Mouse (Mus musculus) liver, embryonic 16.5 days (tissue): ENCODE data around the gene Nup160. TPM values are rescaled to one million over a fixed set of nuclear protein-coding genes. Genes with fewer than 3 reads are reported as not detected.

Source experiments
- ATAC-seq: fragments of 200-750 bp; cut with Nextera tagmentation; 2 replicates; pipeline ENCODE4 v1.8.0; 2017; ENCODE audit warnings: low read depth, mild to moderate bottlenecking, moderate number of reproducible peaks, moderate library complexity
- H3K27ac ChIP-seq: fragments of 300-500 bp; sonication (generic); 2 replicates; pipeline ENCODE4 v1.5.1; 2014; ENCODE audit warnings: mild to moderate bottlenecking, low read length
- H3K27me3 ChIP-seq: fragments of 300-500 bp; sonication (generic); 2 replicates; pipeline ENCODE4 v1.6.1; 2014; ENCODE audit warnings: low read depth, low read length, mixed read lengths; ENCODE audit not compliant: control insufficient read depth, insufficient read depth
- H3K36me3 ChIP-seq: fragments of 300-500 bp; sonication (generic); 2 replicates; pipeline ENCODE4 v1.6.1; 2014; ENCODE audit warnings: mild to moderate bottlenecking; ENCODE audit not compliant: control insufficient read depth, insufficient read depth
- H3K4me1 ChIP-seq: fragments of 300-500 bp; sonication (generic); 2 replicates; pipeline ENCODE4 v1.6.1; 2014; ENCODE audit warnings: low read depth, low read length, mixed read lengths; ENCODE audit not compliant: control insufficient read depth
- H3K4me2 ChIP-seq: fragments of 300-500 bp; sonication (generic); 2 replicates; pipeline ENCODE4 v1.6.1; 2014; ENCODE audit warnings: low read depth, low read length, mixed read lengths
- H3K4me3 ChIP-seq: fragments of 300-500 bp; sonication (generic); 2 replicates; pipeline ENCODE4 v1.5.1; 2014; ENCODE audit warnings: low read depth, mild to moderate bottlenecking, low read length
- H3K9ac ChIP-seq: fragments of 300-500 bp; sonication (generic); 2 replicates; pipeline ENCODE4 v1.6.1; 2014; ENCODE audit warnings: low read depth, low read length
- H3K9me3 ChIP-seq: fragments of 300-500 bp; sonication (generic); replicated peaks from 2 replicates; pipeline ENCODE4 v1.6.1; 2016; ENCODE audit warnings: low read length; ENCODE audit not compliant: control insufficient read depth
- WGBS: fragments of 180-500 bp; shearing (Covaris S2); extraction: QIAGEN DNeasy Blood & Tissue Kit; methylation state at CpG from one replicate; pipeline ENCODE4 v1.1.7; 2014; ENCODE audit not compliant: insufficient replicate concordance; 5-methylcytosine and 5-hydroxymethylcytosine counted together
- polyA plus RNA-seq: library from polyadenylated mRNA; unstranded; fragments of >200 nt; fragmentation: Nextera tagmentation; extraction: Ambion mirVana; gene quantifications from 2 replicates; pipeline ENCODE4 v1.2.1, GENCODE M21; 2015

The Nup160 gene
- polyA plus RNA-seq, 1 experiment from 2014 or later, result 27.6 TPM

DNA sequence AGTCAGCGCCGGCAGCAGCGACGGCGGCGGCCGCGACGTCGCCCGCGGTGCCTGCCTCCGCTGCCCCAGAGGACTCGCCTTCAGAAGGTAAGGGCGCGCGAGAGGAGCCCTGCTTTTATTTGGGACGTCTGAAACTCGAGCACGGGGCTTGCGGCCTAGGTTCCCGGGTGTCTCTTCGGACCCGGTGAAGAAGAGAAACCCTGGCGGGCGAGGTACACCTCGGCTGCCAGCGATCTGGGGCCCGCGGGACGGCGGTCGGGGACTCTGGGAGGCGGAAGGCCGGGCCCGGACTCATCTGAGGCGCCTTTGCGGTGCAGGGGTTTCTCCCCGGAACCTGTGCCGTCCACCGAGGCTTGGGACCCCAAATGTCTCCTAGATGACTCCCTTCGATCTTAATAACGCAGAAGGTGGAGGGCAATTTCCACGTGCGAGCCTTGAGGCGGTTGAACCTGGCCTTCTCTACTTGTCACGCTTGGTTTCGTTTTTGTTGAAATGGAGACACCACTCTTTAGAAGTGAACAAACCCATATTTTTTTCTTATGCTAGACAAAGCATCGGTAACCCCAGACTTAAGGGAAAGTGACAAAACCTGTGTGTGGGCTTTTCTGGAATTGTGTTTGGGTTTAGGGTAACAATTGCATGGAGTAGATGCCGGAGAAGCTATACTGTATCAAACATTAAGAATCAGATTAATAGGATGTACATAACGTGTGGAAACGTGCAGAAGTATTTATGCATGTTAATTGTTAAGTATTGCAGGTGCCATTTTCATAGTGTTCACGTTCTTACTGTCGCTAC lies 68.9 kb downstream of the Nup160 start:
- H3K4me1 ChIP-seq, result peaks cover 13% of the 10 kb centered on the region
- H3K9ac ChIP-seq, result peak overlapping the region; percentile 99
- no peaks in the 10 kb centered on the region for H3K9me3 ChIP-seq
- H3K27me3 ChIP-seq, result no peaks in the 10 kb centered on the region
- ATAC-seq, result peak; percentile 30
- WGBS, result under 1% methylated on average over 54 of the region's 54 CpGs
- peak overlapping the region; percentile 97 for H3K27ac ChIP-seq
- H3K4me3 ChIP-seq, result peak overlapping the region; percentile 98
- peaks cover 8% of the 10 kb centered on the region for H3K36me3 ChIP-seq
- peak overlapping the region; percentile 76 for H3K4me2 ChIP-seq

DNA sequence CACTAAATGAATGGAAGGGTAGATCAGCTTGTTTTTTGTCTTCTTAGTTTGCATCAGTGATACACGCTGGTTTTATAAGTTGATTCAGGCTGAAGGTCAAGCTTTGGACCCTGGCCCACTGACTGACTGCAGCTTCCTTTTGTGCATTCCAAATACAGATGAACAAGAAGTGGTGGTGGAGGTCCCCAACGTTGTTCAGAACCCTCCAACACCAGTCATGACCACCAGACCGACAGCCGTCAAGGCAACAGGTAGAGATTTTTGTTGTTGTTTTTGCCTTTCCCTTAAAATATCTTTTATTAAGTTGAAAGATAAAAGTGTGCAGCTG lies 69.5 kb downstream of the Nup160 start:
- no peaks in the 10 kb centered on the region for H3K9me3 ChIP-seq
- peaks cover 14% of the 10 kb centered on the region for H3K36me3 ChIP-seq
- WGBS, result 8% methylated on average over 4 of the region's 4 CpGs
- peak overlapping the region; percentile 98 for H3K4me3 ChIP-seq
- ATAC-seq, result no peak
- no peak overlapping the region; the same call in 1 of the 2 replicates for H3K27ac ChIP-seq
- peaks cover 13% of the 10 kb centered on the region for H3K4me1 ChIP-seq
- peak overlapping the region; percentile 76 for H3K4me2 ChIP-seq
- H3K9ac ChIP-seq, result peak overlapping the region; percentile 99
- no peaks in the 10 kb centered on the region for H3K27me3 ChIP-seq

DNA sequence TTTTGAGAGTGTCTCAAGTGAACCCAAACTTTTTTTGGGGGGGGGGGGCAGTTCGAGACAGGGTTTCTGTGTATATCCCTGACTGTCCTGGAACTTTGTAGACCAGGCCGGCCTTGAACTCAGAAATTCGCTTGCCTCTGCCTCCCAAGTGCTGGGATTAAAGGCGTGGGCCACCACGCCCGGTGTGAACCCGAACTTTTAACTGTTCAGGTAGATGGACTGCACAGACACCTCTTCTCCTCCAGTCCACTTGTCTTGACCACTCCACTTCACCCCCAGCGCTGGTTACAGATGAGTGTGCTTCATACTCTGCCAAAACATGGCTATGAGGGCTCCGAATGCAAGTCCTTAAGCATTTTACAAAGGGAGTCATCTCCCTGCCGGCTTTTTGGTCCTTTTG lies 70.1 kb downstream of the Nup160 start:
- Histone ChIP-seq H3K4me2 (peak overlapping the region; percentile 76), H3K4me3 (peak overlapping the region; percentile 98), H3K9ac (no peak overlapping the region), H3K4me1 (peaks cover 13% of the 10 kb centered on the region), H3K9me3 (no peaks in the 10 kb centered on the region), H3K27me3 (no peaks in the 10 kb centered on the region), H3K27ac (no peak overlapping the region), H3K36me3 (peaks cover 15% of the 10 kb centered on the region)
- WGBS, result 77% methylated on average over 10 of the region's 10 CpGs
- no peak for ATAC-seq

DNA sequence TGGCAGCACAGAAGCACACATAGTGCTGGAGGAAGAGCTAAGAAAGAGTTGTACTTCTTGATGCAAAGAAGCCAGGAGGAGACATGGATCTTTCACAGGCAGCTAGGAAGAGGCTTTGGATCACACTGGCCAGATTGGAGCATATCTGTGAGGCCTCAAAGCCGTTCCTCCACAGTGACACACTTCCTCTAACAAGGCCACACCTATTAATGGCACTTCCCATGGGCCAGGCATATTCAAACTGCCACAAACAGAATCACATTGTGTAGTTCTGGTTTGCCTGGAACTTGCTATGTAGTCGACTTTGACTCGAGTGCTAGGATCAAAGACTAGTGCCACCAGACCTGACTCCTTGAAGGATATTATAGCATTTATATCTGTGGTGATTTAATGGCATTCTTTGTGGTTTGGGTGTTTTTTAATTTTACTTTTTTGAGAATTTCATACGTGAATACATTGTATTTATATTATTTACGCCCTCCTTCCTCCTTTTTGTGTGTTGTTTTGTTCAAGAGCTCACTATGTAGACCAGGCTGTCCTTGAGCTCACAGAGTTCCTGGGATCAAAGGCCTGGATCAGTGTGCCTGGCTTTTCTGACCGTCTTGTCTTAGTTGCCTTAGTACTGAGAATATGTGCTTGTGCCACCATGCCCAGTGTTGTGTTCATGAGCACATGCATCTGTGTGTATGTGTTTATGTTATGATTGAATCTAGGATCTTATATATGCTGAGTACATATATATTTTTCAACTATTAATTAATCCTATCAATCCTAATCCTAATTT lies 72.9 kb downstream of the Nup160 start:
- 59% methylated on average over 6 of the region's 6 CpGs for WGBS
- Histone ChIP-seq H3K9ac (no peak overlapping the region), H3K4me2 (no peak overlapping the region), H3K9me3 (no peaks in the 10 kb centered on the region), H3K27me3 (no peaks in the 10 kb centered on the region), H3K27ac (no peak overlapping the region), H3K4me3 (no peak overlapping the region), H3K36me3 (peaks cover 34% of the 10 kb centered on the region), H3K4me1 (peaks cover 8% of the 10 kb centered on the region)
- no peak for ATAC-seq

DNA sequence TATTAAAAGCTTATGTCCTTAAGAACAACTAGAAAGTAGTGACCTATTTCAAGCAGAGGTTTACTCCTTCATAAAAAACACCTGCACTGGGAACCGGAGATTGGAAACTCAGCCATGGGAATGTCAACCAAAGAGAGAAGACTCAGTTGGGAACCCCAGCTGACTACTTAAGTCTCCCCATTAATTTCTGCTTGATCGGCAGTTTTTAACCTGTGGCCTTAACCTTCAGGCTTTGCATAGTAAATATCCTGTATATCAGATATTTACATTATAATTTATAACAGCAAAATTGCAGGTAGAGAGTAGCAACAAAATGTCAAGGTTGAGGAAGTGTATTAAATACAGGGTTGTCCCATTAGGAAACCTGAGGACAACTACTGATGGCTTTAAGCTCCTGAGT lies 76.5 kb downstream of the Nup160 start:
- ATAC-seq, result no peak
- no peaks in the 10 kb centered on the region for H3K9me3 ChIP-seq
- no peak overlapping the region for H3K27ac ChIP-seq
- no peaks in the 10 kb centered on the region; the same call in none of the 2 replicates for H3K4me1 ChIP-seq
- WGBS, result 86% methylated on average over 2 of the region's 2 CpGs
- peaks cover 54% of the 10 kb centered on the region for H3K36me3 ChIP-seq
- H3K4me3 ChIP-seq, result no peak overlapping the region
- H3K27me3 ChIP-seq, result no peaks in the 10 kb centered on the region
- no peak overlapping the region for H3K9ac ChIP-seq
- no peak overlapping the region for H3K4me2 ChIP-seq

DNA sequence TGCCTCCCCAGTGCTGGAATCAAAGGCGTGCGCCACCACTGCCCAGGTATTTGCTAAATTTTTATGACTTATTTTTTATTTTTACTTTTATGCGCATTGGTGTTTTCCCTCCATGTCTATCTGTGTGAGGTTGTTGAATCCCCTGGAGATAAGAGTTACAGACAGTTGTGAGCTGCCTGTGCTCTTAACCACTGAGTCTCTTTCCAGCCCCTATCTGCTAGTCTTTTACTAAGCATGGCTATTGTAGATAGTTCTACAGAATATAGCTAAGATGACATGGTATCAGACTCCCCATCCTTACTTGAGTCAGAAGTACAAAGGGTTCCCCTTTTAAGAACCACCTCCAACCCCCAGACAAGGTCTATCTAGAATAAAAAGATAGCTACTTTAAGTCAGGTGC lies 77.2 kb downstream of the Nup160 start:
- Histone ChIP-seq H3K9me3 (no peaks in the 10 kb centered on the region), H3K4me3 (no peak overlapping the region), H3K27ac (no peak overlapping the region), H3K4me1 (no peaks in the 10 kb centered on the region; the same call in 1 of the 2 replicates), H3K4me2 (no peak overlapping the region), H3K27me3 (no peaks in the 10 kb centered on the region), H3K9ac (no peak overlapping the region), H3K36me3 (peaks cover 59% of the 10 kb centered on the region)
- 87% methylated on average over 3 of the region's 3 CpGs for WGBS
- ATAC-seq, result no peak

DNA sequence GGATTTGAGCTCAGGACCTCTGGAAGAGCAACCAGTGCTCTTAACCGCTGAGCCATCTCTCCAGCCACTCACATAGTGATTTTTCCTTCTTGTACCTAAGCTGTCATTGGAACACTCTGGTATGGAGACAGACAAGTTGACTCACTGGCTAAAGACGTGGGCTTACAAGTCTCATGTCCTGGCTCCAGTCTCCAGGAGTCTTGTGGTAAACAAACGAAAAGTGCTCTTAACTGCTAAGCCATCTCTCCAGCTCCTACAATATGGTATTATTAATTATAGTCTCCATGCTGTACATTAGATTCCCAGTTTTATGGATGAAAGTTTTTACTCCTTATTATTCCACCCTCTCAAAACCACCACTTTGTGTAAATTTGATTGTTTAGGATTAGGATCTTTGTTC lies 88.1 kb downstream of the Nup160 start:
- Histone ChIP-seq H3K9me3 (no peaks in the 10 kb centered on the region), H3K27ac (no peak overlapping the region), H3K27me3 (no peaks in the 10 kb centered on the region), H3K9ac (no peak overlapping the region), H3K36me3 (peaks cover 75% of the 10 kb centered on the region), H3K4me2 (no peak overlapping the region), H3K4me3 (no peak overlapping the region), H3K4me1 (no peaks in the 10 kb centered on the region)
- 80% methylated on average over 3 of the region's 3 CpGs for WGBS
- no peak for ATAC-seq

DNA sequence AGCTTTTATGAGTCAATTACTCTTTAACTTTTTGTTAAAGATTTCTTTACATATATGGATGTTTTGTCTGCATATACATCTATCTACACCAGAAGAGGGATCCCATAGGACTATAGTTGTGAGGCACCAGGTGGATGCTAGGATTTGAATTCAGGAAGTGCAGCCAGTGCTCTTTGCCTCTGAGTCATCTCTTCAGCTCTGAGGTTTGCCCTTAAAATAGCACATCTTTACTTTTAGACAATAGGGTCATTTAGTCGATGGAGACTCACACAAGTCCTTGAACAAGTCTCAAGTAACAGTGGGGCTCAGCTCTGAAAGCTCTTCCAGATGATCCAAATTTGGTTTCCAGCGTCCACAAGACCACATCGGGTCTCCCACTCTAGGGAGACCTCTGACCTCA lies 104.3 kb downstream of the Nup160 start:
- no peak for ATAC-seq
- H3K27ac ChIP-seq, result no peak overlapping the region
- no peak overlapping the region for H3K4me3 ChIP-seq
- no peaks in the 10 kb centered on the region for H3K4me1 ChIP-seq
- H3K9ac ChIP-seq, result no peak overlapping the region
- WGBS, result 49% methylated on average over 3 of the region's 3 CpGs
- H3K9me3 ChIP-seq, result no peaks in the 10 kb centered on the region
- H3K36me3 ChIP-seq, result peaks cover 33% of the 10 kb centered on the region
- peaks cover 21% of the 10 kb centered on the region for H3K27me3 ChIP-seq
- no peak overlapping the region for H3K4me2 ChIP-seq

DNA sequence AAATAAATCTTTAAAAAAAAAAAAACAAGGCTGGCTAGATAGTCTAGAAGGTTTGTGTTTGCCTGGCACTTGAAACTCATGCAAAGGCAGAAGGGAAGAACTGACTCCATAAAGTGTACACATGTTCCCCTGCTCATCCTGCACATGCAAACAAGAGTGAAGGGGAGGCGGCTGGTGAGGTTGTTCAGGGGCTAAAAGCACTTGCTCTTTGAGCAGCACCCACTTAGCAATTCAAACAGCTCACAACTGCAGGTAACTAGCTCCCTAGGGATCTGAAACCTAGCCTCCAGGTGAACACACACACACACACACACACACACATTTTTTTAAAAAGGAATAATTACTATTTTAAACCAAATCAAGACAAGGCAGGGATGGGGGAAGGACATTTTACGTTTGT lies 104.9 kb downstream of the Nup160 start:
- H3K27ac ChIP-seq, result no peak overlapping the region
- peaks cover 21% of the 10 kb centered on the region for H3K27me3 ChIP-seq
- ATAC-seq, result no peak
- peaks cover 32% of the 10 kb centered on the region for H3K36me3 ChIP-seq
- H3K4me3 ChIP-seq, result no peak overlapping the region
- no peak overlapping the region for H3K9ac ChIP-seq
- H3K9me3 ChIP-seq, result no peaks in the 10 kb centered on the region
- WGBS, result 51% methylated on average over 2 of the region's 2 CpGs
- H3K4me2 ChIP-seq, result no peak overlapping the region
- no peaks in the 10 kb centered on the region for H3K4me1 ChIP-seq
